Mouse (Mus musculus) hindbrain, embryonic 15.5 days (tissue): ENCODE data around the gene Fez1. TPM values are rescaled to one million over a fixed set of nuclear protein-coding genes. Genes with fewer than 3 reads are reported as not detected.

Experiments used
- ATAC-seq: fragments of 200-750 bp; cut with Nextera tagmentation; 2 replicates; pipeline ENCODE4 v1.8.0; 2017; ENCODE audit warnings: low read depth, moderate number of reproducible peaks, moderate TSS enrichment; ENCODE audit not compliant: low FRiP score
- H3K27ac ChIP-seq: fragments of 300-500 bp; sonication (generic); replicated peaks from 2 replicates; pipeline ENCODE4 v1.5.1; 2015; ENCODE audit warnings: mild to moderate bottlenecking, inconsistent platforms
- H3K27me3 ChIP-seq: fragments of 300-500 bp; sonication (generic); 2 replicates; pipeline ENCODE4 v1.6.1; 2015; ENCODE audit warnings: control low read depth, inconsistent platforms
- H3K36me3 ChIP-seq: fragments of 300-500 bp; sonication (generic); 2 replicates; pipeline ENCODE4 v1.6.1; 2015; ENCODE audit warnings: control low read depth, inconsistent platforms
- H3K4me1 ChIP-seq: fragments of 300-500 bp; sonication (generic); replicated peaks from 2 replicates; pipeline ENCODE4 v1.6.1; 2015; ENCODE audit warnings: control low read depth, inconsistent platforms
- H3K4me2 ChIP-seq: fragments of 300-500 bp; sonication (generic); 2 replicates; pipeline ENCODE4 v1.6.1; 2015; ENCODE audit warnings: moderate library complexity, mild to moderate bottlenecking, inconsistent platforms
- H3K4me3 ChIP-seq: fragments of 300-500 bp; sonication (generic); 2 replicates; pipeline ENCODE4 v1.5.1; 2015; ENCODE audit warnings: mild to moderate bottlenecking, inconsistent platforms
- H3K9ac ChIP-seq: fragments of 300-500 bp; sonication (generic); 2 replicates; pipeline ENCODE4 v1.6.1; 2015; ENCODE audit warnings: inconsistent platforms
- H3K9me3 ChIP-seq: fragments of 300-500 bp; sonication (generic); 2 replicates; pipeline ENCODE4 v1.6.1; 2016; ENCODE audit warnings: control low read depth, inconsistent platforms
- WGBS: fragments of 180-500 bp; shearing (Covaris S2); methylation state at CpG from one replicate; pipeline ENCODE4 v1.1.7; 2015; 5-methylcytosine and 5-hydroxymethylcytosine counted together
- polyA plus RNA-seq: library from polyadenylated mRNA; unstranded; fragments of >200 nt; fragmentation: Nextera tagmentation; extraction: Ambion mirVana; gene quantifications from 2 replicates; pipeline ENCODE4 v1.2.1, GENCODE M21; 2015

Fez1 gene
- polyA plus RNA-seq, 1 experiment from 2014 or later = 554 TPM

DNA sequence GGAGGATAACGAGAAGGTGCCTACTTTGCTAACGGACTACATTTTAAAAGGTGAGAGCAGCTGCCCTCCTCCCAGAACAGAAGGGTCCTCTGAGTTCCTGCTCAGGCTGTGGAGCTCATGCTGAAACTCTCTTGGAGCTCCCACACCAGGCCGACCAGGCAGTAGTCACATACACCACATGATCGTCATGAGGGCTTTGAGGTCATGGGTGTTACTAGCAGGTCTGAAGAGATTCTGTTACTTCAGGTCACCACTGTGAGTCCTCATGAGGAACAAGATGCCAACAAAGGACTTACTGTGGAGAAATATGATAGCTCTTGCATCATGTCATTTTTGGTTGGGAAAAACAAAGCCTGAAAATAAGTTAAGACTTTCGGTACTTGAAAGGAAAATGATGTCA is 54.6 kb downstream of the Fez1 start:
- H3K4me2 ChIP-seq = no peak overlapping the region
- no peak overlapping the region for H3K9ac ChIP-seq
- 91% methylated on average over 5 of the region's 5 CpGs for WGBS
- H3K4me1 ChIP-seq = peaks cover 4% of the 10 kb centered on the region
- ATAC-seq = no peak
- H3K36me3 ChIP-seq = peaks cover 83% of the 10 kb centered on the region
- no peaks in the 10 kb centered on the region for H3K27me3 ChIP-seq
- no peak overlapping the region for H3K4me3 ChIP-seq
- no peak overlapping the region for H3K27ac ChIP-seq
- H3K9me3 ChIP-seq = no peaks in the 10 kb centered on the region

DNA sequence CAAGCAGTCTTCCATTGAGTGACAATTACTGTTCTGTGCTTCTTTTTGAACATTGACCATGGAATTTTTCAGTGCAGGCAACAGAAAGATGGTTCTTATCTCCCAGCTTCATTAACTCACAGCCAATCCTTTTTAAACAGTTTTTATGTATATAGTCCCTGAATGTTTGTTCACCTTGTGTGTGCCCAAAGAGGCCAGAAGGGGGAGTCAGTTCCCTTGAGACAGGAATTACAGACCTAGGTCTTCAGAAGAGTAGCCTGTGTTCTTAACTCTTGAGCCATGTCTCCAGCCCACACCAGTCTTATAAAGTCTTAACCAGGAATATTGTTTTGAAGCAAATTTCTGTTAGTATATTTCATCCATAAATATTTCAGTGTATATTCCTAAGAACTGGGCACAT is 55.1 kb downstream of the Fez1 start:
- Histone ChIP-seq H3K9ac (no peak overlapping the region), H3K4me3 (no peak overlapping the region), H3K36me3 (peaks cover 79% of the 10 kb centered on the region), H3K27me3 (no peaks in the 10 kb centered on the region), H3K27ac (no peak overlapping the region), H3K4me2 (no peak overlapping the region), H3K4me1 (peaks cover 9% of the 10 kb centered on the region), H3K9me3 (no peaks in the 10 kb centered on the region)
- ATAC-seq = no peak

DNA sequence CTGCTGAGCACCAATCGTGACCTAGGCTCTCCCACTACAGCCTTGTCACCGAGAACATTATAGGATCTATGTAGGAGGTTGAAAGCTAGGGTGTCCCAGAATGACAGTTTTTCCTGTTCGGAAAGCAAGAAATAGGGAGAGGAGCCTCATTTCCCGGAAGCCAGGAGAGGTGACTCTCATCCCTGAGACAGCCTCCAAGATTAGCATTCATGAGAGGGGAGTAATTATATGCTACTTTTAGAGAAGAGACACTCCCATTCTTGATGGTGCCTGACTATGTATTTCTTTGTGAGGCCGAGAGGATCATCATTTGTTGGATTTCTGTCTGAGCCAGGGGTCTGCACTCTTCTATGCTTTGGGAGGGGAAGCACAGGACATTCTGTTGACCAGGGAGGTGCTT is 60.0 kb downstream of the Fez1 start:
- Histone ChIP-seq H3K4me2 (no peak overlapping the region), H3K4me1 (peaks cover 19% of the 10 kb centered on the region), H3K4me3 (no peak overlapping the region), H3K27me3 (no peaks in the 10 kb centered on the region), H3K9me3 (no peaks in the 10 kb centered on the region), H3K9ac (no peak overlapping the region), H3K27ac (peak overlapping the region; percentile 82), H3K36me3 (peaks cover 33% of the 10 kb centered on the region)
- WGBS = 36% methylated on average over 5 of the region's 5 CpGs
- peak; percentile 23; the same call in 1 of the 2 replicates for ATAC-seq

DNA sequence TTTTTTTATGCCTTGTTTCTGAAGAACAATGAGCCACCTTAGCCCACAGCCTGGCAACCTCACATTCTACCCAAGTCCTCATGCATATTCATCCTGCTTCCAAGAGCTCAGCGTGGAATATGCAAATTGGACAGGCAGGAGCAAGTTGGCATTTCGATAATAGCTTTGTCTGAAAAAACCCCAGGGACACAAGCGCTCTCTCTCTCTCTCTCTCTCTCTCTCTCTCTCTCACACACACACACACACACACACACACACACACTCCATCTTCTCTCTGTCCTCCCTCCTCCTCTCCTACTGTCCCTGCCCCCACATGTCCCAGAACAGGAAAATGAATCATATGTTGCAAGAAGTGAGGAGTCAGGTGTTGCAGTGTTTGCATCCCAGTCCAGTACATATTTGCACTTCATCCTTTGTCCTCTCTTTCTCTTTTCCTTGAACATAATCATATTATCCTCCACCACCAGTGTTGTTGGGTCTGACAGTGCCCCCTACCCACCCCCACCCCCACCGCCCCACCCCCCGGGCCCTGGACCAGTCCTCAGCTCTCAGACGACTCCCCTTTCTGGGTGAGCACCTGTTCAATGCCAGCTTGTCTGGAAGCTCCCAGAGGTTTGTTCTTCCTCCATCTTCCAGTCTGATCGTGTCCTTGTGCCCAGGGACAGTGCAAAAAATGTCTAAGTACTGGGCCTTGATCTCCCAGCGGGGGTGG is 60.5 kb downstream of the Fez1 start:
- peak; percentile 85 for ATAC-seq
- H3K4me2 ChIP-seq = no peak overlapping the region
- 28% methylated on average over 8 of the region's 8 CpGs for WGBS
- no peak overlapping the region for H3K4me3 ChIP-seq
- peaks cover 19% of the 10 kb centered on the region for H3K4me1 ChIP-seq
- no peak overlapping the region for H3K9ac ChIP-seq
- H3K36me3 ChIP-seq = peaks cover 28% of the 10 kb centered on the region
- H3K27ac ChIP-seq = peak overlapping the region; percentile 82
- H3K9me3 ChIP-seq = no peaks in the 10 kb centered on the region
- H3K27me3 ChIP-seq = no peaks in the 10 kb centered on the region

DNA sequence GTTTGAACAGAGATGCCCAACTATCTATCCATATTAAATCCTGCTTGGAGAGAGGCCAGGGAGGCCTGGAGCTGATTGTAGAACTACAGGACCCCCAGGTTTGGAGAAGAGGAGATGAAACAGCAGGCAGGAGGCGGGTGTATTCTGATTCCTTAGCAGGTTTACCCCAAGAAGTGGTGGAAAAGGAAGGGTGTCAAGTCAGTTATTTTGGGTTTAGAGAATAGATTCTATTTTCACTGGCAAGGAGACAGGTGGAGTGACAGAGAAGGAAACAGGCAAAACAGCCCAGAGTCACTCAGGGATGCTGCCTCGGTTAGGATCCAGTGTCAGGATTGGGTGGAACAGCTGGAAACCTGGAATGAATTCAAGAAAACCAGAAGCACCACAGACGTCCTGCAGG is 61.9 kb downstream of the Fez1 start:
- no peak for ATAC-seq
- Histone ChIP-seq H3K4me1 (peaks cover 19% of the 10 kb centered on the region), H3K4me2 (no peak overlapping the region), H3K27ac (no peak overlapping the region), H3K9me3 (no peaks in the 10 kb centered on the region), H3K27me3 (no peaks in the 10 kb centered on the region), H3K9ac (no peak overlapping the region), H3K4me3 (no peak overlapping the region), H3K36me3 (peaks cover 16% of the 10 kb centered on the region)
- 73% methylated on average over 3 of the region's 3 CpGs for WGBS

DNA sequence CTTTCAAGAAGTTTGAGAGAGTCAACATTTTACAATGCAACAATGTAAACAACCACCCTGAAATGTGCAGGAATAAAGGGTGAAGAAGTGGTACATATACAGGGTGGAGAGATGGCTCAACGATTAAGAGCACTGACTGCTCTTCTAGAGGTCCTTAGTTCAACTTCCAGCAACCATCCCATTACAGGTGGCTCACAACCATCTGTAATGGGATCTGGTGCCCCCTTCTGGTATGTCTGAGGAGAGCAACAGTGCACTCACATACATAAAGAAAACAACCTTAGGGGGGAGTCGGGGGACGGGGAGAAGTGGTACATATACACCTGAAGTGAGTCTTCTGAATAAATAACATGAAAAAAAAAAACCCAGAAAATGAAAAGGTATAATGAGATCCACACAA is 63.6 kb downstream of the Fez1 start:
- no peak for ATAC-seq
- H3K27ac ChIP-seq = no peak overlapping the region
- WGBS = 73% methylated on average over 3 of the region's 3 CpGs
- no peak overlapping the region for H3K4me3 ChIP-seq
- H3K9ac ChIP-seq = no peak overlapping the region
- no peaks in the 10 kb centered on the region for H3K9me3 ChIP-seq
- H3K36me3 ChIP-seq = no peaks in the 10 kb centered on the region
- H3K4me2 ChIP-seq = no peak overlapping the region
- no peaks in the 10 kb centered on the region for H3K27me3 ChIP-seq
- H3K4me1 ChIP-seq = peaks cover 19% of the 10 kb centered on the region

DNA sequence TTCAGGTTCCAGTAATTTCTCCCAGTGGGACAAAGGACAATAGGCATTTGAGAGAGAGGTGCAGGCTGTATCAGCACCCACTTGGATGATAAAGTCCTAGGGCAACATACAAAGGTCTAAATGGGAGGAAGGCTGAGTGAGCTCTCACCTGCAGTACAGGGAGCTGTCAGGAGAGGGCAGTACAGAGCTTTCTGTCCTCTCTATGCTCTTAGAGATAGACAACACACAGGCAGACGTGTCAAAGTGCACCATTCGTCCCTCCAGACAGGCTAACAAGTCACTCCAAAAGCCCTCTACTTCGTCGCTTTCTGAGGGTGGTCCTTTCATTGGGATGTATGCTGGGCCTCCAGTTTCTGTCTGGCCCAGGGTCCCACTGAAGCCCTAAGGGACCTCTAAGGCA is 68.9 kb downstream of the Fez1 start:
- Histone ChIP-seq H3K9ac (no peak overlapping the region), H3K36me3 (peaks cover 9% of the 10 kb centered on the region), H3K27ac (no peak overlapping the region), H3K9me3 (no peaks in the 10 kb centered on the region), H3K4me3 (no peak overlapping the region), H3K4me2 (no peak overlapping the region), H3K4me1 (no peaks in the 10 kb centered on the region), H3K27me3 (no peaks in the 10 kb centered on the region)
- WGBS = 26% methylated on average over 4 of the region's 4 CpGs
- no peak for ATAC-seq

DNA sequence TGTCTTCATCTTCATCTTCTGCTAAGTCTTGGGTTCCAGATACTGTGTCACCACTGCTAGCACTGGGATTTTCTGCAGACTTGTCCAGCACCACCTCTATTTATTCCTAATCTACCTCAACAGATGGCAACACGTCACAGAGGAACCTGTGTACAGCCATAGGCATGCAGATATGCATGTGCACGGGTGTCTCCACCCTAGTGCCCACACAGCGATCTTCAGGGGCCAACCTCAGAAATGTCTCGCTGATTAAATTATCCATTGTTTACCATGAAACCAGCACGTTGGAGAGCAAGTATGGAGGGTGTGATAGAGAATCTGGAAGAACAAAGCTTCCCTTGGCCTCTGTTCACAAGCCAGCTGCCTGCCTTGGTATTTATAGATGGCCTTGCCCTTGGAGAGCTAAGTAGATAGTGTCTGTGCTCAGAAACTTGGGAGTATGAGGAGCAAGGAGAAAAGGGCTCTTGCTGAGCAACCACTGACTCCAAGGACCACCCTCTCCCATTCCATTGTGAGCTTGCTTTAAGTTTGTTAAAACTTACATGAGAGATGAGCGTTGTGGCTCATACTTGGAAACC is 71.8 kb downstream of the Fez1 start:
- no peaks in the 10 kb centered on the region for H3K4me1 ChIP-seq
- no peak overlapping the region for H3K27ac ChIP-seq
- H3K36me3 ChIP-seq = peaks cover 9% of the 10 kb centered on the region
- H3K9ac ChIP-seq = no peak overlapping the region
- H3K4me3 ChIP-seq = no peak overlapping the region
- no peak overlapping the region for H3K4me2 ChIP-seq
- WGBS = 77% methylated on average over 6 of the region's 6 CpGs
- no peaks in the 10 kb centered on the region for H3K9me3 ChIP-seq
- H3K27me3 ChIP-seq = no peaks in the 10 kb centered on the region
- ATAC-seq = no peak

DNA sequence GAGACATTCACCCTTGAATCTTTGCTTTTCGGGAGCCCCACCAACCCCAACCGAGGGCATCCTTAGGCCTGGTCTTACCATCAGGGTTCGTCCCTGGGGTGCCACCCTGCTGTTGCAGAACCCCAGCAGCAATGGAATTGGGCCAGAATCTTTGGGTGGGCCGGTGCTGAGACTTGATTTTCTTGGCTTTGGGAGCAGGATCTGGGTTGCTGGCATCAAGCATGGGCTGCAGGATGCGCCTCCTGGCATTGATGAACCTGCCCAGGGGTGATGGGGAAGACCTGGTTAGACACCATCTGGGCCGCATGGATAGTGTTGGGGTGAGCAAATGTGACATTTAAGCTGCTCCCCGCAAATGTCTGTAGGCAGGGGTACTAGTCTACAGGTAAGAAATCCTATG is 72.6 kb downstream of the Fez1 start:
- H3K36me3 ChIP-seq = peaks cover 9% of the 10 kb centered on the region
- no peak for ATAC-seq
- no peak overlapping the region for H3K4me2 ChIP-seq
- 90% methylated on average over 7 of the region's 7 CpGs for WGBS
- H3K9me3 ChIP-seq = no peaks in the 10 kb centered on the region
- H3K4me3 ChIP-seq = no peak overlapping the region
- no peak overlapping the region for H3K9ac ChIP-seq
- H3K27ac ChIP-seq = no peak overlapping the region
- H3K4me1 ChIP-seq = no peaks in the 10 kb centered on the region
- no peaks in the 10 kb centered on the region for H3K27me3 ChIP-seq

DNA sequence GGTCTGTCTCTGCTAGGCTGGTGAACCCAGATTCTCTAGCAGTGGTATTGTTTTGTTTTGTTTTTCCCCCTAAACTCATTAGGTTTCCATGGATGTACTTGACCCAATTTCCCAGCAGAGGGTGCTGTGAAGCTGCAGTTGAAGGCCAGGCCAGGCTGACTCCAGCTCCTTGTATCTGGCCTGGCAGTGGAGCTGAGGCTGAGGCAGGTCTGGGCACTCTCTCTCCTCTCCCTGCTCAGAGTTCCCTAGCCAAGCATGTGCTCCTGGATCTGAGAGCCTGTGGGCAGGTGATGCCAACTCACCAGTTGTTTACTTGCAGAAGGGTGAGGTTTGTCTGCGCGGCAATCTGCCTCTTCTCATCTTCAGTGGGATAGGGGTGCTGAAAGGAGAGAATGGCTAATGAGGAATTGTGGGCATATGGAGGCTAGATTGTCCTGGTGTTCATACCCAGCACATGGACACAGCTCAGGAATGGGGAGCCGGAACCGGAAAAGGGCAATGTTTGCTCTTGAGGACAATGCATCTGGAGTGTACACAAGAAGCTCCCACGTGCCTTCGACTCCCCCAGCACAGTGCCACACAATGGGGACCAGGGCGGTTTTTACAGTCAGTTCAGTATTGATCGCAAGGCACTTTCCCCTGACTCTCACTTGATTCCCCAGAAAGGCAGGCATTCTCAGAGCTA is 73.5 kb downstream of the Fez1 start:
- no peaks in the 10 kb centered on the region for H3K9me3 ChIP-seq
- H3K27ac ChIP-seq = no peak overlapping the region
- no peaks in the 10 kb centered on the region for H3K4me1 ChIP-seq
- WGBS = 79% methylated on average over 8 of the region's 8 CpGs
- no peak overlapping the region for H3K9ac ChIP-seq
- no peaks in the 10 kb centered on the region for H3K27me3 ChIP-seq
- peak; percentile 87 for ATAC-seq
- peaks cover 9% of the 10 kb centered on the region for H3K36me3 ChIP-seq
- H3K4me3 ChIP-seq = no peak overlapping the region
- H3K4me2 ChIP-seq = no peak overlapping the region

DNA sequence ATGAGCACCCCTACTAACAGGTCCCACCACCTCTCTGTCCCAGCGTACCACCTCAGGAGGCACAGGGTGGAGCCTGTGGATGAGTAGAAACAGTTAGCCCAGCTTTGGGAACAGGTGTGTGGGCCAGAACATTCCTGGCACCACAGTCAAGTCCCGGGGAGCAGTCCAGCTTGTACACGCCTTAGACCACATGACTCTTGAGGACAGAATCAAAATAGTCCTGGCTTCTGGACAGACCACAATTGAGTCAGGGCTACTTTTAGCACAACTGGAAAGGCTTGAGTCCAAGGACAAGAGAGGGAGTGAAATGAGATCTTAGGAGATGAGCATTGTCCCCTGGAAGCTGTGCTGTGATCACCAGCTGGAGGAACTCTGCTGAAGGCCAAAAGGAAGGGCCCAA is 76.9 kb downstream of the Fez1 start:
- WGBS = 97% methylated on average over 3 of the region's 3 CpGs
- H3K4me2 ChIP-seq = no peak overlapping the region
- H3K27ac ChIP-seq = no peak overlapping the region
- H3K9me3 ChIP-seq = no peaks in the 10 kb centered on the region
- no peaks in the 10 kb centered on the region for H3K27me3 ChIP-seq
- H3K4me3 ChIP-seq = no peak overlapping the region
- H3K4me1 ChIP-seq = no peaks in the 10 kb centered on the region
- no peak overlapping the region for H3K9ac ChIP-seq
- no peak for ATAC-seq
- H3K36me3 ChIP-seq = peaks cover 5% of the 10 kb centered on the region; the same call in 1 of the 2 replicates

DNA sequence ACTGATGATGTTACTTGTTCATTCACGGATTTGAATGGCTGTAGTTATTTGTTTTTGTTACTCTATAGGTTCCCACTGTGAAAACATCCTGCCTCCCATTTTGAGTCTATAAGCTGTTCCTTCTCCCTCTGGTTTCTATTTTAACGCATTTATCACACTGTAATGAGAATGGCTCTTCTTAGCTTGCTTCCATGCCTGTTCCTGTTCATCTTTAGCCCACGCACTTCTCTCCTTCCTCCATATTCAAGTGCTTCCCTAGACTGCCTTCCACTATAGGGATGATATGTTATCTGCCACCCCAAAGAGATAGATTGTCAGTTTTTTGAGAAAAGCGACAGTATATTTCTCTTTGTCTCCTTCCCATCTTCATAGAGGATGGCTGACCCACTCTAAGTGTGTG is 78.8 kb downstream of the Fez1 start:
- no peaks in the 10 kb centered on the region for H3K9me3 ChIP-seq
- ATAC-seq = no peak
- H3K27me3 ChIP-seq = no peaks in the 10 kb centered on the region
- 0 out of 2 replicates have a peak, but pooled peaks cover 3% of the 10 kb centered on the region for H3K36me3 ChIP-seq
- H3K4me1 ChIP-seq = no peaks in the 10 kb centered on the region
- WGBS = 85% methylated on average over 4 of the region's 4 CpGs
- no peak overlapping the region for H3K4me2 ChIP-seq
- no peak overlapping the region for H3K27ac ChIP-seq
- H3K9ac ChIP-seq = no peak overlapping the region
- H3K4me3 ChIP-seq = no peak overlapping the region
